28 mouse cellular contexts compared by ENCODE assay signal in genomic region chr2:116934776-116935175, GRCm38 (mm10). TPM values are rescaled to one million over a fixed set of nuclear protein-coding genes. Genes with fewer than 3 reads are reported as not detected.
"Had no signal": no experiment of that assay in that cellular context is flagged by ENCODE, and none has a peak within 500 bp of the region (broad histone marks: within the 10 kb centered on the region; RNA-seq: fewer than 3 reads in every experiment).

No protein-coding gene starts in this region.

- ATAC-seq: liver, postnatal 0 days; midbrain, embryonic 15.5 days had no signal

- H3K9ac ChIP-seq: limb, embryonic 12.5 days; limb, embryonic 15.5 days; liver, embryonic 14.5 days; liver, postnatal 0 days; midbrain, embryonic 12.5 days; midbrain, embryonic 15.5 days; neural tube, embryonic 12.5 days; neural tube, embryonic 15.5 days had no signal

- H3K4me3 ChIP-seq: left cerebral cortex, adult 2 months; limb, embryonic 12.5 days; limb, embryonic 15.5 days; midbrain, embryonic 12.5 days; midbrain, embryonic 15.5 days; neural tube, embryonic 12.5 days; neural tube, embryonic 15.5 days had no signal

- H3K9me3 ChIP-seq: limb, embryonic 12.5 days; limb, embryonic 15.5 days; midbrain, embryonic 12.5 days; midbrain, embryonic 15.5 days; neural tube, embryonic 12.5 days; neural tube, embryonic 15.5 days had no signal

- H3K4me2 ChIP-seq: limb, embryonic 12.5 days; limb, embryonic 15.5 days; liver, embryonic 11.5 days; midbrain, embryonic 12.5 days; midbrain, embryonic 15.5 days; neural tube, embryonic 12.5 days; neural tube, embryonic 15.5 days had no signal

- H3K27me3 ChIP-seq: limb, embryonic 12.5 days; limb, embryonic 15.5 days; midbrain, embryonic 12.5 days; midbrain, embryonic 15.5 days; neural tube, embryonic 12.5 days; neural tube, embryonic 15.5 days had no signal

- H3K36me3 ChIP-seq: limb, embryonic 12.5 days; limb, embryonic 15.5 days; midbrain, embryonic 12.5 days; midbrain, embryonic 15.5 days; neural tube, embryonic 12.5 days; neural tube, embryonic 15.5 days had no signal

- DNase-seq: kidney, adult 11 months; kidney, postnatal 36 days; layer of hippocampus, postnatal 36 days; left cerebral cortex, postnatal 4 days; liver, postnatal 0 days; lung, postnatal 14 days; lung, postnatal 4 days; right cerebral cortex, adult 18-20 months; right cerebral cortex, postnatal 14 days; right cerebral cortex, postnatal 4 days; thymus, adult 2 months; thymus, postnatal 14 days; thymus, postnatal 4 days had no signal

- H3K4me1 ChIP-seq: limb, embryonic 15.5 days; midbrain, embryonic 12.5 days; midbrain, embryonic 15.5 days; neural tube, embryonic 12.5 days; neural tube, embryonic 15.5 days had no signal

- H3K27ac ChIP-seq: left cerebral cortex, adult 2 months; limb, embryonic 12.5 days; limb, embryonic 15.5 days; liver, embryonic 14.5 days; midbrain, embryonic 12.5 days; midbrain, embryonic 15.5 days; neural tube, embryonic 12.5 days; neural tube, embryonic 15.5 days; stomach, postnatal 0 days had no signal

RNA-seq across cellular contexts. Expression of gene Tmco5, which starts 56.3 kb away (rescaled TPM):
- total RNA-seq: megakaryocyte progenitor cell, adult 5-6 weeks; megakaryocyte-erythroid progenitor cell, adult 5-6 weeks had no signal
- polyA plus RNA-seq: kidney, embryonic 14.5 days; limb, embryonic 12.5 days; limb, embryonic 15.5 days; liver, embryonic 11.5 days; liver, embryonic 14.5 days; liver, postnatal 0 days; lung, embryonic 16.5 days; midbrain, embryonic 12.5 days; midbrain, embryonic 15.5 days; neural tube, embryonic 12.5 days; neural tube, embryonic 15.5 days; stomach, embryonic 14.5 days; stomach, postnatal 0 days; thymus, adult 2 months had no signal
